Mouse (Mus musculus): ENCODE measurements around the gene Saal1.

DNA sequence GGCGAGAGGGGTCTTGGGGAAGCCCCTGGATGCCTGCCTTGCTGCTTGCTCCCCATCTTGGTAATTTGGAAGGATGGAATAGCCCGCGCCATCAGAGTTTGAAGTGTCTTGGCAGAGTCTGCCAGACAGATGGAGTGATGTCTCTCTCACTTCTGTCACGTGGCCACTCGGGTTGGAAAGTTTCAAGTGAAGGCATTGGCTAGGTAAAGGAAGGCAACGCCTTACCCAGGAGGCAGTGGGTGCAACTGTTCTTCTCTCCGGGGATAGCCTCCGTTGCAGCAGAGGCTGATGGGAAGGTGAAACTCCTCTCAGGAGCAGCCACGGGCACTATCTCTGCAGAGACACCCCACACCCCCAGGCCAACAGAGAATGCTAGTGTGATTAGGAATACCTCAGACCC lies 10.0 kb upstream of the Saal1 start:
- TF ChIP-seq CTCF (IDR thresholded peaks at IDR 0.05; ENCODE audit: low read depth, low read length) (no peak), POLR2A (IDR thresholded peaks at IDR 0.05; ENCODE audit: insufficient read depth, low read length) (no peak), EP300 (IDR thresholded peaks at IDR 0.05; ENCODE audit: insufficient read depth, low read depth, low read length) (0 out of 2 replicates have a peak, but pooled peaks have one; percentile 20)

Measured in ES-Bruce4 (cell line).